In genomic region chr16:28239382-28239781, GRCm38 (mm10) we compare ENCODE assay signal across 25 mouse cellular contexts.
DNase-seq lines count a peak whose midpoint lies in the region; ATAC-seq and TF ChIP-seq lines count a peak whose summit lies in the region.
"Had no signal": no experiment of that assay in that cellular context is flagged by ENCODE, and none has a peak within 500 bp of the region (broad histone marks: within the 10 kb centered on the region; RNA-seq: fewer than 3 reads in every experiment).

No protein-coding gene starts in this region.

- no peaks in the 10 kb centered on the region for H3K4me1 ChIP-seq in liver, embryonic 13.5 days (replicated peaks)
- no peaks in the 10 kb centered on the region for H3K4me1 ChIP-seq in liver, embryonic 12.5 days
- no peaks in the 10 kb centered on the region for H3K4me1 ChIP-seq in liver, postnatal 0 days (ENCODE audit: insufficient read depth)
- H3K4me1 ChIP-seq: heart, embryonic 10.5 days; hindbrain, embryonic 12.5 days had no signal

- H3K9me3 ChIP-seq in liver, embryonic 13.5 days (replicated peaks): no peaks in the 10 kb centered on the region
- no peaks in the 10 kb centered on the region for H3K9me3 ChIP-seq in liver, embryonic 12.5 days (replicated peaks)
- H3K9me3 ChIP-seq in liver, postnatal 0 days (ENCODE audit: low read length): no peaks in the 10 kb centered on the region
- H3K9me3 ChIP-seq: embryonic facial prominence, embryonic 12.5 days; embryonic facial prominence, embryonic 15.5 days; forebrain, embryonic 12.5 days; forebrain, embryonic 15.5 days; heart, embryonic 10.5 days; heart, embryonic 13.5 days; hindbrain, embryonic 12.5 days; hindbrain, embryonic 15.5 days had no signal

- WGBS in liver, embryonic 13.5 days (ENCODE audit: insufficient replicate concordance): 27% methylated on average over 4 of the region's 4 CpGs
- 28% methylated on average over 4 of the region's 4 CpGs for WGBS in liver, embryonic 12.5 days (ENCODE audit: insufficient replicate concordance)
- WGBS in liver, postnatal 0 days (ENCODE audit: insufficient replicate concordance): 35% methylated on average over 4 of the region's 4 CpGs

- H3K36me3 ChIP-seq in liver, embryonic 13.5 days: no peaks in the 10 kb centered on the region
- no peaks in the 10 kb centered on the region for H3K36me3 ChIP-seq in liver, embryonic 12.5 days
- H3K36me3 ChIP-seq in liver, postnatal 0 days (replicated peaks; ENCODE audit: insufficient read depth, low read length): no peaks in the 10 kb centered on the region
- H3K36me3 ChIP-seq: embryonic facial prominence, embryonic 12.5 days; embryonic facial prominence, embryonic 15.5 days; forebrain, embryonic 12.5 days; forebrain, embryonic 15.5 days; heart, embryonic 10.5 days; heart, embryonic 13.5 days; hindbrain, embryonic 12.5 days; hindbrain, embryonic 15.5 days had no signal

- no peak overlapping the region for H3K4me2 ChIP-seq in liver, embryonic 13.5 days
- H3K4me2 ChIP-seq in liver, embryonic 12.5 days: no peak overlapping the region
- H3K4me2 ChIP-seq in liver, postnatal 0 days (ENCODE audit: low read depth, low read length): no peak overlapping the region
- H3K4me2 ChIP-seq: embryonic facial prominence, embryonic 12.5 days; embryonic facial prominence, embryonic 15.5 days; forebrain, embryonic 12.5 days; forebrain, embryonic 15.5 days; hindbrain, embryonic 12.5 days; hindbrain, embryonic 15.5 days had no signal

- no peak for TF ChIP-seq CTCF in layer of hippocampus, adult 2 months (conservative IDR thresholded peaks at IDR 0.05)
- no peak for TF ChIP-seq CTCF in liver, postnatal 0 days (IDR thresholded peaks at IDR 0.05; ENCODE audit: low read depth)

- no peak overlapping the region for H3K4me3 ChIP-seq in layer of hippocampus, adult 2 months
- no peak overlapping the region for H3K4me3 ChIP-seq in liver, embryonic 13.5 days (replicated peaks)
- H3K4me3 ChIP-seq in liver, embryonic 12.5 days: no peak overlapping the region
- H3K4me3 ChIP-seq in liver, postnatal 0 days (ENCODE audit: low read depth, low read length): no peak overlapping the region
- H3K4me3 ChIP-seq: embryonic facial prominence, embryonic 12.5 days; embryonic facial prominence, embryonic 15.5 days; erythroblast, embryonic 14.5 days; forebrain, embryonic 12.5 days; forebrain, embryonic 15.5 days; heart, adult 2 months; heart, embryonic 10.5 days; heart, embryonic 13.5 days; hindbrain, embryonic 12.5 days; hindbrain, embryonic 15.5 days had no signal

- TF ChIP-seq EP300 in liver, postnatal 0 days (IDR thresholded peaks at IDR 0.05; ENCODE audit: low read depth): peak; percentile 40; the same call in 1 of the 2 replicates

- no peak for DNase-seq in layer of hippocampus, adult 2 months (ENCODE audit: low spot score in 2 of 2)
- no peak for DNase-seq in layer of hippocampus, adult 11-12 months (ENCODE audit: low spot score)
- no peak for DNase-seq in liver, embryonic 13.5 days
- no peak for DNase-seq in liver, postnatal 0 days
- no peak for DNase-seq in heart, postnatal 4 days
- DNase-seq: adrenal gland, adult 8-10 months; adrenal gland, postnatal 25 days; cerebellum, adult 11 months; cerebellum, adult 2 months; cerebellum, adult 9-11 months; cerebellum, postnatal 25 days; gastrocnemius, postnatal 10 days; gastrocnemius, postnatal 36 days; heart, adult 2 months; heart, postnatal 14 days had no signal

- ATAC-seq in liver, embryonic 13.5 days (ENCODE audit: low read depth): 0 out of 2 replicates have a peak, but pooled peaks have one; percentile 51
- ATAC-seq in liver, embryonic 12.5 days: no peak
- ATAC-seq in liver, postnatal 0 days: no peak

- H3K27ac ChIP-seq in layer of hippocampus, adult 2 months: peak overlapping the region; percentile 75; the same call in 1 of the 2 replicates
- no peak overlapping the region for H3K27ac ChIP-seq in liver, embryonic 13.5 days
- H3K27ac ChIP-seq in liver, embryonic 12.5 days: no peak overlapping the region
- no peak overlapping the region for H3K27ac ChIP-seq in liver, postnatal 0 days (ENCODE audit: low read depth)
- H3K27ac ChIP-seq: embryonic facial prominence, embryonic 12.5 days; embryonic facial prominence, embryonic 15.5 days; forebrain, embryonic 12.5 days; forebrain, embryonic 15.5 days; heart, adult 2 months; heart, embryonic 10.5 days; heart, embryonic 13.5 days; hindbrain, embryonic 12.5 days had no signal

- H3K27me3 ChIP-seq in liver, embryonic 13.5 days: no peaks in the 10 kb centered on the region
- H3K27me3 ChIP-seq in liver, embryonic 12.5 days (replicated peaks): no peaks in the 10 kb centered on the region
- H3K27me3 ChIP-seq in liver, postnatal 0 days (ENCODE audit: insufficient read depth, low read length): no peaks in the 10 kb centered on the region
- H3K27me3 ChIP-seq: embryonic facial prominence, embryonic 12.5 days; embryonic facial prominence, embryonic 15.5 days; forebrain, embryonic 12.5 days; forebrain, embryonic 15.5 days; heart, embryonic 13.5 days; hindbrain, embryonic 12.5 days; hindbrain, embryonic 15.5 days had no signal

- no peak overlapping the region for H3K9ac ChIP-seq in liver, embryonic 13.5 days
- H3K9ac ChIP-seq in liver, embryonic 12.5 days: no peak overlapping the region
- H3K9ac ChIP-seq in liver, postnatal 0 days (replicated peaks): no peak overlapping the region
- H3K9ac ChIP-seq: embryonic facial prominence, embryonic 12.5 days; embryonic facial prominence, embryonic 15.5 days; forebrain, embryonic 12.5 days; forebrain, embryonic 15.5 days; heart, embryonic 13.5 days; hindbrain, embryonic 12.5 days; hindbrain, embryonic 15.5 days had no signal
